Mouse (Mus musculus) myocyte (in vitro differentiated cells): ENCODE results near the gene Smurf1. TPM values are rescaled to one million over a fixed set of nuclear protein-coding genes. Genes with fewer than 3 reads are reported as not detected.

Experiments used
- H3K27me3 ChIP-seq: one replicate; pipeline ENCODE4 v1.6.1; 2011; ENCODE audit not compliant: control insufficient read depth, insufficient read depth, insufficient read length
- H3K36me3 ChIP-seq: one replicate; pipeline ENCODE4 v1.6.1; 2011; ENCODE audit not compliant: control insufficient read depth, insufficient read depth
- H3K4me2 ChIP-seq: one replicate; pipeline ENCODE4 v1.6.1; 2011; ENCODE audit warnings: low read depth, control low read depth
- H3K4me3 ChIP-seq: one replicate; pipeline ENCODE4 v1.5.1; 2011; ENCODE audit warnings: mild to moderate bottlenecking, control low read depth, moderate library complexity
- H3K79me2 ChIP-seq: one replicate; pipeline ENCODE4 v1.6.1; 2011; ENCODE audit not compliant: control insufficient read depth, insufficient read depth
- H3ac ChIP-seq: one replicate; pipeline ENCODE4 v1.6.1; 2011; ENCODE audit not compliant: control insufficient read depth, insufficient read length
- CEBPB ChIP-seq: IDR thresholded peaks from 2 replicates; pipeline ENCODE4 v1.6.1; 2011; ENCODE audit warnings: mild to moderate bottlenecking, moderate library complexity; ENCODE audit not compliant: poor library complexity, insufficient read depth, severe bottlenecking
- E2F4 ChIP-seq: IDR thresholded peaks from one replicate; pipeline ENCODE4 v1.6.1; 2011; ENCODE audit warnings: mild to moderate bottlenecking, control low read depth, moderate library complexity; ENCODE audit not compliant: insufficient read depth
- MAX ChIP-seq: IDR thresholded peaks from one replicate; pipeline ENCODE4 v1.6.1; 2011; ENCODE audit warnings: low read depth, mild to moderate bottlenecking, control low read depth
- MYOD1 ChIP-seq, 3 experiments: IDR thresholded peaks; one replicate each; pipeline ENCODE4 v1.6.1; 2011; ENCODE audit warnings: control low read depth in 2 of 3, low read depth in 2 of 3, mild to moderate bottlenecking in 2 of 3, moderate library complexity in 1 of 3; ENCODE audit not compliant: insufficient read length in 2 of 3, control insufficient read depth in 1 of 3
- MYOG ChIP-seq, 3 experiments: IDR thresholded peaks; one replicate each; pipeline ENCODE4 v1.6.1; 2011; ENCODE audit warnings: control low read depth in 2 of 3, low read depth in 2 of 3, mild to moderate bottlenecking in 2 of 3; ENCODE audit not compliant: insufficient read length in 2 of 3, control insufficient read depth in 1 of 3, insufficient read depth in 1 of 3
- POLR2A ChIP-seq: IDR thresholded peaks from one replicate; pipeline ENCODE4 v1.6.1; 2011; ENCODE audit warnings: low read depth, mild to moderate bottlenecking, control low read depth, moderate library complexity; ENCODE audit not compliant: insufficient read length
- POLR2AphosphoS2 ChIP-seq: IDR thresholded peaks from one replicate; pipeline ENCODE4 v1.6.1; 2011; ENCODE audit warnings: low read depth, control low read depth; ENCODE audit not compliant: insufficient read length
- REST ChIP-seq: IDR thresholded peaks from one replicate; pipeline ENCODE4 v1.6.1; 2011; ENCODE audit warnings: mild to moderate bottlenecking, control low read depth, moderate library complexity; ENCODE audit not compliant: insufficient read depth, insufficient read length
- SRF ChIP-seq: IDR thresholded peaks from one replicate; pipeline ENCODE4 v1.6.1; 2011; ENCODE audit warnings: low read depth; ENCODE audit not compliant: control insufficient read depth, insufficient read length
- TCF12 ChIP-seq: IDR thresholded peaks from one replicate; pipeline ENCODE4 v1.6.1; 2011; ENCODE audit warnings: mild to moderate bottlenecking, control low read depth; ENCODE audit not compliant: poor library complexity, insufficient read depth, severe bottlenecking
- TCF3 ChIP-seq: IDR thresholded peaks from one replicate; pipeline ENCODE4 v1.6.1; 2011; ENCODE audit warnings: low read depth, control low read depth; ENCODE audit not compliant: insufficient read length
- USF1 ChIP-seq: IDR thresholded peaks from one replicate; pipeline ENCODE4 v1.6.1; 2011; ENCODE audit warnings: low read depth, mild to moderate bottlenecking, control low read depth, moderate library complexity
- polyA plus RNA-seq: library from polyadenylated mRNA; unstranded; fragments of >200 nt; fragmentation: generic; extraction: Trizol; gene quantifications from one replicate; pipeline ENCODE4 v1.2.1, GENCODE M21; 2012; ENCODE audit warnings: missing spikeins

Smurf1 gene
- polyA plus RNA-seq, 1 experiment = 32.9 TPM

DNA sequence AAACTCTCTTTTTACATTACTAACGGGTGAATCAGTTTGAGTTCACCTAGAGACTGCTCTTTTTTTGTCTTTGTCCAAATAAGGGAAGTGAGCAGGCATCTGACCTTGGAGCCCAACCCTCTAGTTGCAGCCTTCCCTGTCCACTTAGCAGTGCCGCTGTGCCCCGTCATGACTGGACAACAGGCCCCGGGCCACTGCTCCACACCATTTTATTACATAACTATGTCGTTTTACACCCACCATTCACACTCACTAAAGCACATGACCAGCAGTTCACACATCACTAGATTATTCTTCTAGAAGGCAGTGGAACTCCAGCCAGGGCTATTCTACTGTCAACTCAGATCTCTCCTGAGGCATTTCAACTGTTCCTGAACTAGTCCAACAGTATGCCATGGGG, 33.8 kb downstream of the Smurf1 start:
- TF ChIP-seq MYOG (IDR thresholded peaks at IDR 0.05; ENCODE audit: control insufficient read depth in 1 of 3, insufficient read depth in 1 of 3, insufficient read length in 2 of 3, low read depth in 2 of 3) = no peak
- no peak for TF ChIP-seq POLR2A
- no peak for TF ChIP-seq TCF12
- TF ChIP-seq E2F4 = no peak
- no peak for TF ChIP-seq CEBPB
- no peak for TF ChIP-seq REST
- H3K36me3 ChIP-seq = no peaks in the 10 kb centered on the region
- H3K4me3 ChIP-seq = no peak overlapping the region
- no peak overlapping the region for H3ac ChIP-seq
- H3K4me2 ChIP-seq = no peak overlapping the region
- peaks cover 98% of the 10 kb centered on the region for H3K79me2 ChIP-seq
- H3K27me3 ChIP-seq = no peaks in the 10 kb centered on the region

- Histone ChIP-seq H3K4me2 (no peak overlapping the region), H3K4me3 (no peak overlapping the region), H3K27me3 (no peaks in the 10 kb centered on the region), H3K79me2 (peaks cover 96% of the 10 kb centered on the region), H3ac (no peak overlapping the region), H3K36me3 (no peaks in the 10 kb centered on the region)
- no peak for TF ChIP-seq CEBPB
- TF ChIP-seq TCF3 = no peak
- no peak for TF ChIP-seq MYOD1 (IDR thresholded peaks at IDR 0.05; ENCODE audit: control insufficient read depth in 1 of 3, insufficient read length in 2 of 3, low read depth in 2 of 3)
- TF ChIP-seq E2F4 = no peak
- no peak for TF ChIP-seq POLR2AphosphoS2
- no peak for TF ChIP-seq MYOG (IDR thresholded peaks at IDR 0.05; ENCODE audit: control insufficient read depth in 1 of 3, insufficient read depth in 1 of 3, insufficient read length in 2 of 3, low read depth in 2 of 3)
- TF ChIP-seq MAX = no peak
- TF ChIP-seq USF1 = no peak
- TF ChIP-seq REST = no peak
These were observed 36.6 kb downstream of the Smurf1 start for GRCm38 (mm10) chr5:144928856-144929713.

DNA sequence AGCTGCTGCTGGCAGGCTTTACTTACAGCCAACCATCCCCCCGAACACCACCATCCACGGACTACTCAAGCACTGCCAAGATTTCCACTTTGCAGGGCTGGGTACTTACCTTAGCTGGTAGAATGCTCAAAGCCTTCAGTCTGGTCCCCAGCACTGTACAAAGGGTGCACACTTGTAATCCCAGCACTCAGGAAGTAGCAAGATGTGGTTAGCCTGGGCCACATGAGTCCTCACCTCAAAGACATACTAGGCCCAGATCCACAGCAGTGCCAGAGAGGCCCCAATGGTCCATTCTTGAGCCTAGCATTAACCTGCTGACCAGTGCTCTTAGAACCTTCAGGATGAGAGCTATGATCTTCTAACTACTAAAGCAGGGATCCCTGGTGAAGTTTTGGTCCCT, 39.4 kb downstream of the Smurf1 start:
- H3ac ChIP-seq = no peak overlapping the region
- H3K79me2 ChIP-seq = peaks cover 97% of the 10 kb centered on the region
- no peaks in the 10 kb centered on the region for H3K36me3 ChIP-seq
- no peak overlapping the region for H3K4me3 ChIP-seq
- H3K27me3 ChIP-seq = no peaks in the 10 kb centered on the region
- no peak overlapping the region for H3K4me2 ChIP-seq
- TF ChIP-seq MYOD1 (IDR thresholded peaks at IDR 0.05; ENCODE audit: control insufficient read depth in 1 of 3, insufficient read length in 2 of 3, low read depth in 2 of 3) (no peak), TCF3 (no peak), TCF12 (no peak), MAX (no peak), POLR2AphosphoS2 (no peak), MYOG (IDR thresholded peaks at IDR 0.05; ENCODE audit: control insufficient read depth in 1 of 3, insufficient read depth in 1 of 3, insufficient read length in 2 of 3, low read depth in 2 of 3) (no peak), CEBPB (no peak), USF1 (no peak), POLR2A (no peak), REST (no peak)

DNA sequence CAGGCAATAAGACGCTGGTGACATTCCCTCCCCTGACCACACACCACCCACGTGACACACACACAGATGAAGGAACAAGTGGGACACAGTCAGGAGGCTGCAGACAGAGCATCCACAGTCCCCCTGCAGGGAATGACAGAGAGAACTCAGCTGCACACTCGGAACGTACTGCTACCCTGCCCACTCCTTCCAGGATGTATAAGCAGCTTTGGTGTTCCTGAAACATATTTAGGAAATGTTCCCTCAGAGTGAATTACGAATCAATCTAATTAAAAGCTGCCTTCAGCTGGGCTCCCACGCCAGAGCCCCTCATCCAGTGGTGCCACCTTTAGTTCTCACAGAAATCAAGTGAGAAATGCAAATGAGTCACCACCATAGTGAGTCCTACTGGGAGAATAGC, 42.3 kb downstream of the Smurf1 start:
- TF ChIP-seq TCF3 (no peak), POLR2AphosphoS2 (no peak), USF1 (no peak), MYOG (IDR thresholded peaks at IDR 0.05; ENCODE audit: control insufficient read depth in 1 of 3, insufficient read depth in 1 of 3, insufficient read length in 2 of 3, low read depth in 2 of 3) (no peak), REST (no peak), E2F4 (no peak), CEBPB (no peak), SRF (no peak), TCF12 (no peak), POLR2A (no peak), MAX (no peak), MYOD1 (IDR thresholded peaks at IDR 0.05; ENCODE audit: control insufficient read depth in 1 of 3, insufficient read length in 2 of 3, low read depth in 2 of 3) (no peak)
- H3K4me2 ChIP-seq = no peak overlapping the region
- H3K4me3 ChIP-seq = no peak overlapping the region

GRCm38 (mm10) chr5:144919790-144920189, 45.9 kb downstream of the Smurf1 start:
- Histone ChIP-seq H3K4me3 (no peak overlapping the region), H3K27me3 (no peaks in the 10 kb centered on the region), H3K36me3 (no peaks in the 10 kb centered on the region), H3K79me2 (peaks cover 87% of the 10 kb centered on the region), H3K4me2 (no peak overlapping the region), H3ac (no peak overlapping the region)
- no peak for TF ChIP-seq E2F4
- no peak for TF ChIP-seq POLR2AphosphoS2
- TF ChIP-seq POLR2A = no peak

More for the DNA sequence above, 42.3 kb downstream of the Smurf1 start:
- Histone ChIP-seq H3K27me3 (no peaks in the 10 kb centered on the region), H3ac (no peak overlapping the region), H3K79me2 (peaks cover 97% of the 10 kb centered on the region), H3K36me3 (no peaks in the 10 kb centered on the region)
